In the genomic region with DNA sequence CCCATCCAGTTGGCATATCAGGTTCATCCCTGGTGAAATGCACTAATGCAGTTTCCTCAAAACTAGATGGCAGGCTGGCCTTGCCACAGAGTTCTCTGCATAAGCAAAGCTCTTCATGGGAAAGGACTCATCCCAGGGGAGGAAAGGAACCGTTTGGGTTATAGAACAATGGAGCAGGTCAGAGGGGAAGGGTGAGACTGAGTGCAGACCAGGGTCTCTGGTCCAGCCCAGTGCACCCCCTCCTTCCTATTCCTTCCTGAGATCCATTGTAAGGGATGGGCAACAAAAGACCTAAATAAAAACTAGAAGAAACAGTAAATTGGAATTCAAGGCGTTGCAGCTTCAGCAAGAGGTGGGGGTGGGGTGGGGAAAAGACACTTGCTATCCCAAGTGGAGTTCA, we compare ENCODE assay signal across 16 mouse cellular contexts.
A peak's percentile ranks its signal among the peaks of the same experiment; 100 is the strongest.
DNase-seq lines count a peak whose midpoint lies in the region; ATAC-seq and TF ChIP-seq lines count a peak whose summit lies in the region.
"Had no signal": no experiment of that assay in that cellular context is flagged by ENCODE, and none has a peak within 500 bp of the region (broad histone marks: within the 10 kb centered on the region; RNA-seq: fewer than 3 reads in every experiment).

No protein-coding gene starts in this region.

- WGBS in kidney, embryonic 15.5 days, result 33% methylated on average over 2 of the region's 2 CpGs
- 51% methylated on average over 2 of the region's 2 CpGs for WGBS in kidney, embryonic 14.5 days
- 39% methylated on average over 2 of the region's 2 CpGs for WGBS in stomach, embryonic 16.5 days
- WGBS in stomach, postnatal 0 days, result 42% methylated on average over 2 of the region's 2 CpGs

- peak overlapping the region; percentile 56 for H3K27ac ChIP-seq in gastrocnemius, adult 2 months
- H3K27ac ChIP-seq in kidney, embryonic 15.5 days, result peak overlapping the region; percentile 2; the same call in 1 of the 2 replicates
- no peak overlapping the region for H3K27ac ChIP-seq in kidney, embryonic 14.5 days (ENCODE audit: low read depth, low read length)
- H3K27ac ChIP-seq in stomach, embryonic 16.5 days (ENCODE audit: low read length), result peak overlapping the region; percentile 14; the same call in 1 of the 2 replicates
- no peak overlapping the region; the same call in 1 of the 2 replicates for H3K27ac ChIP-seq in stomach, postnatal 0 days (replicated peaks)
- H3K27ac ChIP-seq: embryonic facial prominence, embryonic 13.5 days; forebrain, embryonic 15.5 days; limb, embryonic 13.5 days had no signal

- H3K4me1 ChIP-seq in kidney, embryonic 15.5 days, result peaks cover 25% of the 10 kb centered on the region
- peaks cover 7% of the 10 kb centered on the region; the same call in 1 of the 2 replicates for H3K4me1 ChIP-seq in kidney, embryonic 14.5 days (ENCODE audit: control insufficient read depth, insufficient read depth, low read length)
- H3K4me1 ChIP-seq in stomach, embryonic 16.5 days (ENCODE audit: control insufficient read depth, insufficient read depth, low read length), result peaks cover 19% of the 10 kb centered on the region
- H3K4me1 ChIP-seq in stomach, postnatal 0 days (replicated peaks; ENCODE audit: control insufficient read depth, insufficient read depth), result 0 out of 2 replicates have a peak, but pooled peaks cover 2% of the 10 kb centered on the region
- H3K4me1 ChIP-seq: megakaryocyte, embryonic 14.5 days had no signal

- H3K9ac ChIP-seq in kidney, embryonic 15.5 days, result no peak overlapping the region
- H3K9ac ChIP-seq in kidney, embryonic 14.5 days (ENCODE audit: low read depth, low read length), result no peak overlapping the region
- H3K9ac ChIP-seq in stomach, embryonic 16.5 days (ENCODE audit: low read length), result no peak overlapping the region
- H3K9ac ChIP-seq in stomach, postnatal 0 days (ENCODE audit: low read length), result no peak overlapping the region
- H3K9ac ChIP-seq: embryonic facial prominence, embryonic 13.5 days; forebrain, embryonic 15.5 days; limb, embryonic 13.5 days had no signal

- no peaks in the 10 kb centered on the region for H3K9me3 ChIP-seq in kidney, embryonic 15.5 days (replicated peaks)
- H3K9me3 ChIP-seq in kidney, embryonic 14.5 days (ENCODE audit: control insufficient read depth, low read length), result no peaks in the 10 kb centered on the region
- H3K9me3 ChIP-seq in stomach, embryonic 16.5 days (replicated peaks; ENCODE audit: control insufficient read depth, low read length), result no peaks in the 10 kb centered on the region
- no peaks in the 10 kb centered on the region for H3K9me3 ChIP-seq in stomach, postnatal 0 days (ENCODE audit: control insufficient read depth, low read length)
- H3K9me3 ChIP-seq: embryonic facial prominence, embryonic 13.5 days; forebrain, embryonic 15.5 days; limb, embryonic 13.5 days; megakaryocyte, embryonic 14.5 days had no signal

- ATAC-seq in kidney, embryonic 15.5 days (replicated peaks; ENCODE audit: low FRiP score), result no peak
- ATAC-seq in kidney, embryonic 14.5 days (ENCODE audit: low FRiP score, low TSS enrichment), result no peak
- ATAC-seq in stomach, embryonic 16.5 days (ENCODE audit: insufficient read depth, low FRiP score), result no peak
- no peak for ATAC-seq in stomach, postnatal 0 days (ENCODE audit: low FRiP score, low TSS enrichment)
- no peak for ATAC-seq in activated CD4-positive, CD25-positive, alpha-beta regulatory T cell, adult 4 months
- ATAC-seq: forebrain, embryonic 15.5 days had no signal

- no peak for DNase-seq in gastrocnemius, adult 2 months
- DNase-seq in gastrocnemius, adult 18-20 months (ENCODE audit: low spot score), result no peak
- DNase-seq in stomach, postnatal 0 days (ENCODE audit: low spot score), result no peak
- no peak for DNase-seq in layer of hippocampus, postnatal 25 days (ENCODE audit: extremely low spot score in 1 of 2, low spot score in 1 of 2)
- DNase-seq: cerebellum, adult 8-10 months; gastrocnemius, postnatal 36 days; layer of hippocampus, postnatal 36 days; thymus, postnatal 25 days had no signal

- TF ChIP-seq EP300 in stomach, postnatal 0 days (optimal IDR thresholded peaks at IDR 0.05), result no peak

- H3K36me3 ChIP-seq in kidney, embryonic 15.5 days, result no peaks in the 10 kb centered on the region
- H3K36me3 ChIP-seq in kidney, embryonic 14.5 days (ENCODE audit: control insufficient read depth, insufficient read depth, low read length), result no peaks in the 10 kb centered on the region
- no peaks in the 10 kb centered on the region for H3K36me3 ChIP-seq in stomach, embryonic 16.5 days (ENCODE audit: control insufficient read depth, insufficient read depth, low read length)
- no peaks in the 10 kb centered on the region for H3K36me3 ChIP-seq in stomach, postnatal 0 days (ENCODE audit: control insufficient read depth, insufficient read depth, low read length)
- H3K36me3 ChIP-seq: embryonic facial prominence, embryonic 13.5 days; forebrain, embryonic 15.5 days; limb, embryonic 13.5 days had no signal

- intact Hi-C loops in gastrocnemius, adult 2 months (cut with DNase I), result loop anchor here (5.0 kb wide), 1 partner anchor 50 kb away; no protein-coding TSS in a partner anchor

- no peak for TF ChIP-seq CTCF in gastrocnemius, adult 2 months (IDR thresholded peaks at IDR 0.05)
- no peak for TF ChIP-seq CTCF in stomach, postnatal 0 days (IDR thresholded peaks at IDR 0.05; ENCODE audit: low read depth)

- no peak overlapping the region for H3K4me2 ChIP-seq in kidney, embryonic 15.5 days
- no peak overlapping the region for H3K4me2 ChIP-seq in kidney, embryonic 14.5 days (replicated peaks; ENCODE audit: low read depth, low read length)
- H3K4me2 ChIP-seq in stomach, embryonic 16.5 days (ENCODE audit: low read depth, low read length), result no peak overlapping the region
- no peak overlapping the region for H3K4me2 ChIP-seq in stomach, postnatal 0 days (replicated peaks; ENCODE audit: low read depth)
- H3K4me2 ChIP-seq: embryonic facial prominence, embryonic 13.5 days; forebrain, embryonic 15.5 days; limb, embryonic 13.5 days had no signal

- H3K4me3 ChIP-seq in gastrocnemius, adult 2 months, result no peak overlapping the region
- no peak overlapping the region for H3K4me3 ChIP-seq in kidney, embryonic 15.5 days (replicated peaks)
- no peak overlapping the region for H3K4me3 ChIP-seq in kidney, embryonic 14.5 days (ENCODE audit: low read length)
- H3K4me3 ChIP-seq in stomach, embryonic 16.5 days (replicated peaks; ENCODE audit: low read length), result no peak overlapping the region
- H3K4me3 ChIP-seq in stomach, postnatal 0 days (ENCODE audit: low read depth, low read length), result no peak overlapping the region
- H3K4me3 ChIP-seq: embryonic facial prominence, embryonic 13.5 days; forebrain, embryonic 15.5 days; limb, embryonic 13.5 days; megakaryocyte, embryonic 14.5 days had no signal

- H3K27me3 ChIP-seq in kidney, embryonic 15.5 days, result no peaks in the 10 kb centered on the region
- no peaks in the 10 kb centered on the region for H3K27me3 ChIP-seq in kidney, embryonic 14.5 days (ENCODE audit: control insufficient read depth, insufficient read depth, low read length)
- H3K27me3 ChIP-seq in stomach, embryonic 16.5 days (ENCODE audit: control insufficient read depth, insufficient read depth, low read length), result no peaks in the 10 kb centered on the region
- no peaks in the 10 kb centered on the region for H3K27me3 ChIP-seq in stomach, postnatal 0 days (ENCODE audit: control insufficient read depth, insufficient read depth, low read length)
- H3K27me3 ChIP-seq: embryonic facial prominence, embryonic 13.5 days; forebrain, embryonic 15.5 days; limb, embryonic 13.5 days had no signal

Comparison
In these comparisons a context has a peak if more than half of its experiments do, and no peak if none do; other contexts are left out.
1. H3K27ac ChIP-seq: peak in gastrocnemius, adult 2 months (single experiment), kidney, embryonic 15.5 days (single experiment) and stomach, embryonic 16.5 days (single experiment); none in kidney, embryonic 14.5 days (single experiment) and stomach, postnatal 0 days (single experiment).